Mouse (Mus musculus): Measurements from ENCODE around the gene Cnr1. TPM values are rescaled to one million over a fixed set of nuclear protein-coding genes. Genes with fewer than 3 reads are reported as not detected.
A peak's percentile ranks its signal among the peaks of the same experiment; 100 is the strongest.

Cnr1 gene
- polyA plus RNA-seq (2015; fragmentation: Nextera tagmentation; extraction: Ambion mirVana), result 3.6 and 3.8 TPM in 2 replicates

GRCm38 (mm10) chr4:33924234-33924888 is at the start of gene Cnr1:
TSS of gene Cnr1 (plus strand) at chr4:33924593.
- under 1% methylated on average over 75 of the region's 77 CpGs for WGBS
- peaks cover 14% of the 10 kb centered on the region for H3K4me1 ChIP-seq

DNA sequence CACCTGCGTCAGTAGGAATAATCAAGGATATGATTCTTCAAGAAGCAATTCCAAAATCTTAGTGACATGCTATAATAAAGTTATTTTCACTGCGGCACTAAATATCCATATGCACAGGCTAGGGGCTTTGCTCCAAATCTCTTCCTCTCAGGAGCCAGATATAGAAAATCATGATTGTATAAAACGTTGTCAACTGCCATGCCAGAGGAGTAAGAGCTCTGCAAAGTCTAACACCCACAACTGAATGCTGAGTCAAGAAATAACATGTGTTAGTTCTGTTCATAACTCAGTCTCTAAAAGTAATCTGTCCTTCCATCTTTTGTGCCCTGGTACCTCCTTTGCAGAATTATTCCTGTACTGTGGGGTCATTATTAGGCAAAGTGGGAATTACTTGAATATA is 44.4 kb upstream of the Cnr1 start:
- 89% methylated on average over 3 of the region's 3 CpGs for WGBS
- Histone ChIP-seq H3K36me3 (no peaks in the 10 kb centered on the region), H3K27ac (no peak overlapping the region), H3K4me2 (no peak overlapping the region), H3K9ac (no peak overlapping the region), H3K9me3 (peaks cover 8% of the 10 kb centered on the region; the same call in 1 of the 2 replicates), H3K4me1 (no peaks in the 10 kb centered on the region), H3K4me3 (no peak overlapping the region), H3K27me3 (no peaks in the 10 kb centered on the region)
- no peak for ATAC-seq (ENCODE audit: insufficient number of reproducible peaks, insufficient read depth, low FRiP score, low TSS enrichment, low read depth)

More at GRCm38 (mm10) chr4:33924234-33924888, at the start of gene Cnr1:
- H3K4me2 ChIP-seq, result peak within 1 kb of the TSS; percentile 95
- H3K27ac ChIP-seq, result peak within 1 kb of the TSS; percentile 78
- H3K4me3 ChIP-seq, result peak within 1 kb of the TSS; percentile 69
- no peaks in the 10 kb centered on the region for H3K36me3 ChIP-seq
- H3K9ac ChIP-seq, result peak within 1 kb of the TSS; percentile 82
- peak; percentile 81; the same call in 1 of the 2 replicates for ATAC-seq (ENCODE audit: insufficient number of reproducible peaks, insufficient read depth, low FRiP score, low TSS enrichment, low read depth)
- H3K9me3 ChIP-seq, result no peaks in the 10 kb centered on the region
- peaks cover 24% of the 10 kb centered on the region for H3K27me3 ChIP-seq

- WGBS, result 87% methylated on average over 3 of the region's 3 CpGs
Observed at GRCm38 (mm10) chr4:33886026-33886425, 38.4 kb upstream of the Cnr1 start.

GRCm38 (mm10) chr4:33889976-33890375 is 34.4 kb upstream of the Cnr1 start:
- no peaks in the 10 kb centered on the region for H3K36me3 ChIP-seq
- no peak for ATAC-seq (ENCODE audit: insufficient number of reproducible peaks, insufficient read depth, low FRiP score, low TSS enrichment, low read depth)
- H3K4me1 ChIP-seq, result no peaks in the 10 kb centered on the region
- no peak overlapping the region for H3K27ac ChIP-seq
- no peak overlapping the region for H3K4me3 ChIP-seq
- H3K9ac ChIP-seq, result no peak overlapping the region
- H3K9me3 ChIP-seq, result no peaks in the 10 kb centered on the region
- 69% methylated on average over 2 of the region's 2 CpGs for WGBS
- H3K27me3 ChIP-seq, result no peaks in the 10 kb centered on the region
- H3K4me2 ChIP-seq, result no peak overlapping the region

More at GRCm38 (mm10) chr4:33886026-33886425, 38.4 kb upstream of the Cnr1 start:
- no peak overlapping the region for H3K4me2 ChIP-seq
- no peak for ATAC-seq (ENCODE audit: insufficient number of reproducible peaks, insufficient read depth, low FRiP score, low TSS enrichment, low read depth)
- H3K4me3 ChIP-seq, result no peak overlapping the region
- H3K9me3 ChIP-seq, result peaks cover 8% of the 10 kb centered on the region; the same call in 1 of the 2 replicates
- no peak overlapping the region for H3K27ac ChIP-seq
- no peaks in the 10 kb centered on the region for H3K36me3 ChIP-seq
- no peaks in the 10 kb centered on the region for H3K27me3 ChIP-seq
- no peaks in the 10 kb centered on the region for H3K4me1 ChIP-seq
- no peak overlapping the region for H3K9ac ChIP-seq

DNA sequence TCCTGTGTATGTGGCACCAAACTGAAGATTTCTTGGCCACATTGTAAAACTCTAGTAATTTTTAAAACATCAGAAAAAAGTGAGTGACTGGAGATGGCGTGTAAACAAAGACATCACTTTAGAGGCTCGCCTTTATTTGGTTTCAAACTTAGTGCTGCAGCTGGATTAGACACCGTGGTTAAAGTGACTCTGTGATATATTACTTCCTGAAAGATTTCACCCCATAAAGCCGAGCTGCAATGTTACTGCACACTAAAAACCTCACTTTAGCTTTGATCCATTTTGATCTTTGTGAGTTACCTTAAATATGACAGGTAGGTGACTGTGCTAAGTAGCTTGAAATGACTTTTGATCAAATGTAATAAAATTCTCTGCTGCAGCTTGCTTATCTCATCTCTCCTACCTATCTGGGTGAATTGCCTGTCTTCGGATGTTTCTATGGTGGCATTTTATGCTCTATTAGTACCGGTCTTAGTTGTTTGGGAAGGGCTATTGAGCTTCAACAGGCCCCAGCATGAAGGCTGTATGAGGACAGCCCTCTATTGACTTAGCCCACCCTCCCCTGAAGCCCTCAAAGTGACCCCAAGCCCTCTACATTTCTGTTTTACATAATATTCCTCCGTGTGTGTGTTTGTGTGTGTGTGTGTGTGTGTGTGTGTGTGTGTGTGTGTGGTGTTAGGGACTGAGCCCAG is 32.1 kb upstream of the Cnr1 start:
- no peak for ATAC-seq (ENCODE audit: insufficient number of reproducible peaks, insufficient read depth, low FRiP score, low TSS enrichment, low read depth)
- Histone ChIP-seq H3K4me1 (no peaks in the 10 kb centered on the region), H3K9me3 (no peaks in the 10 kb centered on the region), H3K36me3 (no peaks in the 10 kb centered on the region), H3K9ac (no peak overlapping the region), H3K27ac (no peak overlapping the region), H3K4me2 (no peak overlapping the region), H3K4me3 (no peak overlapping the region), H3K27me3 (no peaks in the 10 kb centered on the region)
- 59% methylated on average over 7 of the region's 7 CpGs for WGBS

DNA sequence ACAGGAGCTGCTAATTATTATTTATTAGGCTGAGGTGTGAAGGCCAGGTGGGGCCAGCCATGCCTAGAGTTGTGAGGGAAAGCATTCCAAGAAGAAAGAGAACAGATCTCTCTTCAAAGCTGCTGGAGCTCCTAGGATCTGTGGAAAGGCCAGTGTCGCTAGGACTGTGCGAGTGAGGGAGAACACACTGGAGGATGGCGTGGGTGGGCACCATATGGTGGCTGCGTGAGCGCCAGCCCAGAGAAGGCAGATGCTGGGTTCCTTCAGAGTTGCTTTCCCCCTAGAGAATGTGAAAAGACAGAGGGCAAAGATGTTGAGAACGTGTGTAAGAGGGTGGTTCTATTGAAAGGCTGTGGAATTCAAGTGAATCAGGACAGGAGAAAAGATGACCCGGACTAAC is 30.6 kb upstream of the Cnr1 start:
- H3K4me1 ChIP-seq, result no peaks in the 10 kb centered on the region
- ATAC-seq (ENCODE audit: insufficient number of reproducible peaks, insufficient read depth, low FRiP score, low TSS enrichment, low read depth), result no peak
- no peak overlapping the region for H3K27ac ChIP-seq
- no peaks in the 10 kb centered on the region for H3K36me3 ChIP-seq
- no peak overlapping the region for H3K9ac ChIP-seq
- no peak overlapping the region for H3K4me3 ChIP-seq
- 79% methylated on average over 7 of the region's 7 CpGs for WGBS
- H3K9me3 ChIP-seq, result no peaks in the 10 kb centered on the region
- H3K27me3 ChIP-seq, result no peaks in the 10 kb centered on the region
- no peak overlapping the region for H3K4me2 ChIP-seq

- WGBS, result 69% methylated on average over 8 of the region's 8 CpGs
- H3K36me3 ChIP-seq, result no peaks in the 10 kb centered on the region
- H3K4me1 ChIP-seq, result no peaks in the 10 kb centered on the region
- no peak overlapping the region for H3K27ac ChIP-seq
- H3K9me3 ChIP-seq, result no peaks in the 10 kb centered on the region
- H3K4me2 ChIP-seq, result no peak overlapping the region
- no peak overlapping the region for H3K9ac ChIP-seq
- no peak for ATAC-seq (ENCODE audit: insufficient number of reproducible peaks, insufficient read depth, low FRiP score, low TSS enrichment, low read depth)
- H3K27me3 ChIP-seq, result no peaks in the 10 kb centered on the region
- no peak overlapping the region for H3K4me3 ChIP-seq
Observed at GRCm38 (mm10) chr4:33895046-33895445, 29.3 kb upstream of the Cnr1 start.

DNA sequence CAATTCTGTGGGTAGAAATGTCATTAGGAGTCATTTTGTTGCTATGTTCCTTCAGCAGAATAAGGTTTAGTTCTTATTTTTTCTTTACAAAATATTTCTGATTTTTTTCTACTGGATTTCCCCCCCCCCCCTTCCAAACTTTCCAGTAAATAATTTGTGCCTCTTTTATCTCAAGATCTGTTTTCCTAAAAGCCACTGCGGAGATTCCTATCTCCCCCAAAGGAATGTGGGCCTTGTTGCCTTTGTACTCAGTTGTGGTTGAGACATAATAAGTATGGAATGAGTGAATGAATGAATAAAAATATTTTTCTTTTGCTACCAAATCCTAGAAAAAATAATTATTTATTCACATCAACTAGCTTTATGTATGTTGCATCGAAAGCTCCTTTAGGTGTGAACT is 28.9 kb upstream of the Cnr1 start:
- H3K4me3 ChIP-seq, result no peak overlapping the region
- ATAC-seq (ENCODE audit: insufficient number of reproducible peaks, insufficient read depth, low FRiP score, low TSS enrichment, low read depth), result no peak
- H3K27me3 ChIP-seq, result no peaks in the 10 kb centered on the region
- no peak overlapping the region for H3K27ac ChIP-seq
- H3K9ac ChIP-seq, result no peak overlapping the region
- H3K4me1 ChIP-seq, result no peaks in the 10 kb centered on the region
- no peaks in the 10 kb centered on the region for H3K36me3 ChIP-seq
- 81% methylated on average over 2 of the region's 2 CpGs for WGBS
- no peaks in the 10 kb centered on the region for H3K9me3 ChIP-seq
- no peak overlapping the region for H3K4me2 ChIP-seq

DNA sequence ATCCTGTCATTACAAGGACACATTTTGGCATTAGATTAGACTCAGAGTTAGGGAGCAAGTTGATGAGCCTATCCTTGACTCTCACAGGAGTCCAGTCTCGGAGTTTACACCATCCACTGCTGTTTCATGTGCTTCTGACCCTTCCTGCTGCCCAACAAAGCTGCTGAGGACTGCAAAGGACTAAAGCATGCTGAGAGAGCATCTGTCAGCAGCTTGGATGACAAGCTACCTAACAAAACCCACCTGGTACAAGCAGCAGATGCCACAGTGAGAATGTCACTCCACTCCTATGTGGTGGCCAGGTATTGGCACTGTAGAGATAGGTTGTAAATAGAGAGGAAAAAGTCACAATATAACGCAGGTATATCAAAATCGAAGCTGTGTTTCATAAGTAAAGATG is 22.7 kb upstream of the Cnr1 start:
- no peaks in the 10 kb centered on the region for H3K36me3 ChIP-seq
- no peak for ATAC-seq (ENCODE audit: insufficient number of reproducible peaks, insufficient read depth, low FRiP score, low TSS enrichment, low read depth)
- no peak overlapping the region for H3K27ac ChIP-seq
- no peaks in the 10 kb centered on the region for H3K4me1 ChIP-seq
- H3K4me2 ChIP-seq, result no peak overlapping the region
- H3K4me3 ChIP-seq, result no peak overlapping the region
- WGBS, result 88% methylated on average over 3 of the region's 3 CpGs
- no peak overlapping the region for H3K9ac ChIP-seq
- H3K9me3 ChIP-seq, result no peaks in the 10 kb centered on the region
- H3K27me3 ChIP-seq, result no peaks in the 10 kb centered on the region

GRCm38 (mm10) chr4:33903812-33904340 is 20.5 kb upstream of the Cnr1 start:
- Histone ChIP-seq H3K27ac (no peak overlapping the region), H3K4me3 (no peak overlapping the region), H3K36me3 (no peaks in the 10 kb centered on the region), H3K4me2 (no peak overlapping the region), H3K4me1 (no peaks in the 10 kb centered on the region), H3K9me3 (no peaks in the 10 kb centered on the region), H3K27me3 (no peaks in the 10 kb centered on the region), H3K9ac (no peak overlapping the region)
- no peak for ATAC-seq (ENCODE audit: insufficient number of reproducible peaks, insufficient read depth, low FRiP score, low TSS enrichment, low read depth)
- WGBS, result 86% methylated on average over 1 of the region's 1 CpGs

- 75% methylated on average over 4 of the region's 4 CpGs for WGBS
- Histone ChIP-seq H3K9me3 (no peaks in the 10 kb centered on the region), H3K4me1 (no peaks in the 10 kb centered on the region), H3K4me3 (no peak overlapping the region), H3K9ac (no peak overlapping the region), H3K4me2 (no peak overlapping the region), H3K27ac (no peak overlapping the region), H3K36me3 (no peaks in the 10 kb centered on the region), H3K27me3 (no peaks in the 10 kb centered on the region)
- ATAC-seq (ENCODE audit: insufficient number of reproducible peaks, insufficient read depth, low FRiP score, low TSS enrichment, low read depth), result no peak
Observed at GRCm38 (mm10) chr4:33904826-33905225, 19.6 kb upstream of the Cnr1 start.

- H3K27me3 ChIP-seq, result no peaks in the 10 kb centered on the region
- no peak overlapping the region for H3K9ac ChIP-seq
- no peak for ATAC-seq (ENCODE audit: insufficient number of reproducible peaks, insufficient read depth, low FRiP score, low TSS enrichment, low read depth)
- H3K9me3 ChIP-seq, result no peaks in the 10 kb centered on the region
- H3K4me3 ChIP-seq, result no peak overlapping the region
- no peaks in the 10 kb centered on the region for H3K4me1 ChIP-seq
- H3K4me2 ChIP-seq, result no peak overlapping the region
- H3K27ac ChIP-seq, result no peak overlapping the region
- WGBS, result 41% methylated on average over 3 of the region's 3 CpGs
- no peaks in the 10 kb centered on the region for H3K36me3 ChIP-seq
Observed at GRCm38 (mm10) chr4:33908786-33909185, 15.6 kb upstream of the Cnr1 start.

Measured in embryonic facial prominence, embryonic 13.5 days (tissue).